Mouse (Mus musculus): Measurements from ENCODE around the gene Tapt1.
A peak's percentile ranks its signal among the peaks of the same experiment; 100 is the strongest.

The Tapt1 gene

DNA sequence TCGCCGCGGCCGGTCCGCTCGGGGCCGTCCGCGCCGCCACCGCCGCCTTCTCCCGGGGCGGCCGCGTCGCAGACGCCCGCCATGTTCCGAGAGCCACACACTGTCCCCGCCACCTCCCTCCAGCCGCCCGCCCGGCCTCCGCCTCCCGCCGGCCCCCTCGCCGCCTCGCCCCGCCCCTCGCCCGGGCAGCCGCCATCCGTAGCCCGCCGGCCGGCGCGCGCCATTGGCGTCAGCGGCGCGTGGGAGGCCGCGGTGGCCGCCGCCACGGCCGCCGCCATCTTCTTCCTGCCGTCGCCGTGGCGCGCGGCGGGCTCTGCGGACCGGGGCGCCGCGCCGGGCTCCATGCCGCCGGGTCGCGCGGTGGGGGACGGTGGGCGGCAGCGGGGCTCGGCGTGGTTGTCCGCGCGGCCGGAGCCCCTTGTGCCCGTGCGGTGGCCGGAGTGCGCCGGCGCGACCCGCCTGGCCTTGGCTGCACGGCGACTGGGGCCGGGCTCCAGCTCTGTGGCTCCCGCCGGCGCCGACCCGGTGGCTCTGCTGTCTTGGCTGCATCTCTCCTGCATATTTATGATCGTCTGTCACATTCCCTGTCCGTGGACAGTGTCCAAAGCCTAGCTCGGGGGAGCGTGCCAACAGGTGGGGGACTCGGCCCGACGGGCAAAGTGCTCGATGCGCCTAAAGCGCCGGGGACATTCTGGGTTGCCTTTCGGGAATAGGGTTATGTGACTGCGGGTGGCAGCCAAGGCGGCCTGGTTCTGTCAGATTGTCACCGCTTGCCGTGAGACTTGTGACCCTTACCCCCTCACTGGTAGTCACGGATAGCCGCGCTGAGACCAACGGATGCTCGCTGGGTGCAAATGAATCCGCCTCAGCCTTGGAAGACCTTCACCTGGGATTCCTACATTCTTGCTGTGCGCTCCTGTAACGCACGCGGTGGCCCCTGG lies at the start of gene Tapt1:
TSS of gene Tapt1 (minus strand) at position 106 of the 941 bp plus-strand sequence.
- peak; percentile 90 for DNase-seq

GRCm38 (mm10) chr5:44271564-44271963 lies 45.1 kb upstream of the Tapt1 start:
- DNase-seq, result no peak

GRCm38 (mm10) chr5:44268524-44268923 lies 42.1 kb upstream of the Tapt1 start:
- peak; percentile 44 for DNase-seq

DNA sequence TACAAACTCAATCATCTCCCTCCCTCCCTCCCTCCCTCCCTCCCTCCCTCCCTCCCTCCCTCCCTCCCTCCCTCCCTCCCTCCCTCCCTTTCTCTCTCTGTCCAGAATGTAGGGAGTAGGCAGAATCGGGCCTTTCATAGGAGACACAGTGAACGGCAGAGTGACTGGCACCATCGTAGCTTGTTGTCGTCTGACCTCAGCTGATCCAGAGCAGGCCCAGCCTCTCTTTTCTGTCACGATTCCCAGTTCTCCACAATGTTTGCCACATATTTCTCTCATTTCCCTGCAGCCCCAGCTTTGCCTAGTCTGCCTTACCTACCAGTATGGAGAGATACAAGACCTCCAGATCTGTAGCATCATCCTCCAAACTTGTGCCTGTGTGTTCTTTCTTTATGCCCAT lies 35.3 kb upstream of the Tapt1 start:
- DNase-seq, result no peak

DNA sequence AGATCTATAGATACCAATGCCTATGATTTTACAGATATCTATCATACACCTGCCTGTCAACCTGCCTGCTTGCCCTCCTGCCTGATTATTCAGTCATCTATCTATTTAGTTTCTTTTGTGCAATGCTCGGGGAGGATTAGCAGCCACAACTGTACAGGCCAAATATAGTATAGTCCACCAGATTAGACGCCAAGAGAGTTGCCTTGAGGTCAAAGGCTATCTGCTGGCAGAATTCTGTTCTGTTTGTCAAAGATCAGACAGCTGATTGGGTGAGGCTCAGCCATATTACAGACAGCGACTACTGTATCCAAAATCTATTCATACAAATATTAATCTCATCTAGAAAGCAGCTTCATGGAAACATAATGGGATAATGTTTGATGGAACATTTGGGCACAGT lies 34.7 kb upstream of the Tapt1 start:
- no peak for DNase-seq

- DNase-seq, result no peak
These were observed 33.3 kb upstream of the Tapt1 start for GRCm38 (mm10) chr5:44259678-44260077.

- DNase-seq, result no peak
These were observed 31.7 kb upstream of the Tapt1 start for GRCm38 (mm10) chr5:44258163-44258562.

GRCm38 (mm10) chr5:44257401-44257800 lies 31.0 kb upstream of the Tapt1 start:
- DNase-seq, result no peak

- no peak for DNase-seq
These were observed 30.1 kb upstream of the Tapt1 start for GRCm38 (mm10) chr5:44256512-44256911.

GRCm38 (mm10) chr5:44255756-44256398 lies 29.5 kb upstream of the Tapt1 start:
- no peak for DNase-seq

- DNase-seq, result no peak
These were observed 27.0 kb upstream of the Tapt1 start for GRCm38 (mm10) chr5:44253449-44253848.

GRCm38 (mm10) chr5:44252395-44252794 lies 26.0 kb upstream of the Tapt1 start:
- DNase-seq, result no peak

GRCm38 (mm10) chr5:44250211-44250955 lies 24.0 kb upstream of the Tapt1 start:
- no peak for DNase-seq

DNA sequence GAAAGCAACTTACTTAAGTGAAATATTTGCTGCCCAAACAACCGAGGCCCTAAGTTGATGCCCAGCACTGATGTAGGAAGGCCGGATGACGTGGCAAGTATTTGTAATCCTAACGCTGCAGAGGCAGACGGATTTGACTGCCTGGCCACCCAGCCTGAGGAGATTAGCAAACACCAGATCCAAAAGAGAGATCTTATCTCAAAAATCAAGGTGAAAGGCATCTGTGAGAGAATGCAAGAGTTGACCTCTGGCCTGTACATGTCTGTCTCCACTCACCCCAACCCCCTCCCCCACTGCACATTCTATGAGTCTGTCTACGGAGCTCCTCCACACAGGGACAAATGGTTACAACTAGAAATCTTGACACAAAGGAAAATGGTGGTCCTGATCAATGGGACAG lies 22.9 kb upstream of the Tapt1 start:
- DNase-seq, result no peak

- DNase-seq, result no peak
These were observed 20.2 kb upstream of the Tapt1 start for GRCm38 (mm10) chr5:44246493-44247217.

DNA sequence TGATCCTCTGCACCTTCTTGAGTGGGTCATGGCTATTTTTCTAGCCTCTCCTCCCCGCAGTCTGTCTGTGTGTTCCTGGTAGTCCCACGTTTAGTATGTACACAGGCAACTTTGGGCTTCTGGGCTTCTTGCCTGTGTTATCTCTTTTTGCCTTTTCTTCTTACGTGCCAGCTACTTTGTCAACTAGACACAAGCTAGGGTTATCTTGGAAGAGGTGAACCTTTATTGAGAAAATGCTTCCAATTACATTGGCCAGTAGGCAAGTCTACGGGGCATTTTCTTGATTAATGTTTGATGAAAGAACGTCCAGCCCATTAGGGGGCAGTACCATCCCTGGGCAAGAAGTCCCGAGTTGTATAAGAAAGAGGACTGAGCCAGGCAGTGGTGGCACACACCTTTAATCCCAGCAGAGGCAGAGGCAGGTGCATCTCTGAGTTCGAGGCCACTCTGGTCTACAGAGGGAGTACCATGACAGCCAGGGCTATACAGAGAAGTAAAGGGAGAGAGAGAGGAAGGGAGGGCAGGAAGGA lies 18.5 kb upstream of the Tapt1 start:
- DNase-seq, result no peak

DNA sequence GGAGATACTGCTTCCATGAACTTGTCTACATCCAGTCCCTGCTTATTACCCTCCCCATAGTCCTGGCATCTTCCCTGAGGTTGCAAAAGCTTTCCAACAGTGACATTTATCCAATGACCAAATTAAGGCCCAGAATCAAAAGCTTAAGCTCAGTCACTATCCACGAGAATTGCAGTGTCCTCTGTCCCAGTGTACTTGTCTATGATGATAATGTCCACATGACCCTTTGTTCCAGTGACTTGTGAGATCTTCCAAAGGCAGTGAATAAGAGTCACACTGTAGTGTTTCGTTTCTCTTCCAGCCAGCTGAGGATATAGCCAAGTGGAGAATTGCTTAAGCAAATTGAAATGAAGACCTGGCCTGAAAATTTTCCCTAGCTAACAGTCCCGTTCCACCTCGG lies 16.4 kb upstream of the Tapt1 start:
- no peak for DNase-seq

GRCm38 (mm10) chr5:44241726-44242125 lies 15.3 kb upstream of the Tapt1 start:
- no peak for DNase-seq

GRCm38 (mm10) chr5:44239187-44240136 lies 13.0 kb upstream of the Tapt1 start:
- DNase-seq, result no peak

- DNase-seq, result no peak
These were observed 11.8 kb upstream of the Tapt1 start for GRCm38 (mm10) chr5:44238201-44238600.

- no peak for DNase-seq
These were observed 8.2 kb upstream of the Tapt1 start for GRCm38 (mm10) chr5:44234606-44235005.

Data from lung, postnatal 14 days (tissue).